Mouse (Mus musculus) right cerebral cortex, postnatal 4 days (tissue): ENCODE results near the gene Lmx1b.

Experiments
- DNase-seq: peaks from one replicate; pipeline ENCODE4 v3.0.0-alpha.2; 2022

Lmx1b gene

GRCm38 (mm10) chr2:33643721-33644713 lies 3.7 kb upstream of the Lmx1b start:
- DNase-seq: no peak

- peak; percentile 76 for DNase-seq
These were observed 2.5 kb upstream of the Lmx1b start for GRCm38 (mm10) chr2:33642650-33643458.

- no peak for DNase-seq
These were observed 1.7 kb upstream of the Lmx1b start for GRCm38 (mm10) chr2:33641859-33642571.

GRCm38 (mm10) chr2:33640978-33641858 lies 907 bp upstream of the Lmx1b start:
- DNase-seq: no peak

- DNase-seq: no peak
These were observed 775 bp downstream of the Lmx1b start for GRCm38 (mm10) chr2:33639301-33640170.

- no peak for DNase-seq
These were observed 2.1 kb downstream of the Lmx1b start for GRCm38 (mm10) chr2:33638141-33638733.

- DNase-seq: no peak
These were observed 3.0 kb downstream of the Lmx1b start for GRCm38 (mm10) chr2:33637288-33637687.

- no peak for DNase-seq
These were observed 3.6 kb downstream of the Lmx1b start for GRCm38 (mm10) chr2:33636628-33637188.

- DNase-seq: no peak
These were observed 4.2 kb downstream of the Lmx1b start for GRCm38 (mm10) chr2:33636117-33636521.

GRCm38 (mm10) chr2:33635323-33636116 lies 4.8 kb downstream of the Lmx1b start:
- no peak for DNase-seq

GRCm38 (mm10) chr2:33634481-33635090 lies 5.7 kb downstream of the Lmx1b start:
- no peak for DNase-seq

GRCm38 (mm10) chr2:33633955-33634354 lies 6.4 kb downstream of the Lmx1b start:
- no peak for DNase-seq

GRCm38 (mm10) chr2:33633237-33633636 lies 7.1 kb downstream of the Lmx1b start:
- no peak for DNase-seq

- no peak for DNase-seq
These were observed 7.7 kb downstream of the Lmx1b start for GRCm38 (mm10) chr2:33632551-33633059.

- DNase-seq: no peak
These were observed 8.5 kb downstream of the Lmx1b start for GRCm38 (mm10) chr2:33631708-33632343.

GRCm38 (mm10) chr2:33631022-33631707 lies 9.1 kb downstream of the Lmx1b start:
- DNase-seq: no peak
